Mouse (Mus musculus): ENCODE measurements around the gene Alox5. TPM values are rescaled to one million over a fixed set of nuclear protein-coding genes. Genes with fewer than 3 reads are reported as not detected.

Gene Alox5
- total RNA-seq, 2 experiments from 2014 or later: 1.2 to 3.0 TPM

- DNase-seq (ENCODE audit: low spot score in 2 of 2): no peak
Measured at GRCm38 (mm10) chr6:116417518-116418315, 43.3 kb downstream of the Alox5 start.

- DNase-seq (ENCODE audit: low spot score in 2 of 2): no peak
Measured at GRCm38 (mm10) chr6:116416000-116416552, 44.9 kb downstream of the Alox5 start.

DNA sequence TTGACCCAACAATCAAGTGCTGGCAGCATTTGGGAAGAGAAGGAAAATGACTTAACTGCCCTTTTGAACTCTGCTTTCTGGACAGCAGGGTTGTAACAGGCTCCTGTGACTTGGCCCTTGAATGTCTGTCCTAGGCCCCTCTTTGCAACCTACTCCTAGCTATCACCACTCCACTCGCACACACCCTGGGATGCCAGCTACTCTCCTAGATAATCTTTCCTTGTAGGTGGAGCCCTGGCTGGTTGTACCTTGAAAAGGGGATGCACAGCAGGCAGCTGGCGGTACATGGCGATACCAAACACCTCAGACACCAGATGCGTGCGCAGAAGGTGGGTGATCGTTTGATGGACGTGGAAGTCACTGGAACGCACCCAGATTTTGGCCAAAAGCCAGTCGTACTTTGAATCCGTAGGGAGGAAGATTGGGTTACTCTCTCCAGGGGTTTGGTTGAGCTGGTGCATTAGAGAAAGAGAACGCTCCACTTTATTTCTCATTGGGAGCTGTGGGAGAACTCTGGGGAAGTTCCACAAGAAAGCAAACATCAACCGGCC is 45.8 kb downstream of the Alox5 start:
- no peak for DNase-seq (ENCODE audit: low spot score in 2 of 2)

DNA sequence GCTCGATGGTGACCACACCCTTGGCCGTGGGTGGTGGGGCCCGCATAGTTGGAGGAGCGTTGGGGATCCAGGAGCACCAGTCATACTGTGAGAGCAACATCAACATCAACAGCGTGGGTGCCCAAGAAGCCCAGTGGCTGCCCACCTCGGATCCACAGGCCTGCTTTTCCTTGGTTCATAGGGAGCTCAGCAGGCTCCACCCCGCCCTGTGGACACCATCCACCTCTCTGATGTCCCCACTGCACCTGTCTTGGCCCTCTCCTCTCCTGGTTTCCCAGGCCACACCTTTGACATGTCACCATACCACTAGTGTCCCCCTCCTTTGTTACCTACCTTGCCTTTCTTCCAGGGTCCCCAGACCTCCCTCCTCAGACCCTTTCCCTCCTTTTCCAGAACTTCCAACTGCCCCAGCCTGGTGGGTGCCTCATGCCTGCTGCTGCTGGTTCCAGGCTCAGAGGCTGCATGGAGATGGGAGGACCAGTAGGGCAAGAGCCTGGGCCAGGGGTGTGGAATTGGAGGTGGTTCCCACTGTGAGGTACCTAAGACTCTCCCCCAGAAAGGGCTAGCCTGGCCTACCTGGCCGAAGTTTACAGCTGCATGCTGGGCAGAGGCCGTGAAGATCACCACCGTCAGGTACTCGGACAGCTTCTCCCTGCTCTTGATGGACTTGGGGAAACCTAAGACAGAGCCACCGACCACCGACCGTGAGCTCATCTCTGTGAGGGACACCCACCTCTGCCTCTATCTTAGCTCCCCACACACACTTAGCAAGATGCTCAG is 48.2 kb downstream of the Alox5 start:
- DNase-seq (ENCODE audit: low spot score in 2 of 2): no peak

DNA sequence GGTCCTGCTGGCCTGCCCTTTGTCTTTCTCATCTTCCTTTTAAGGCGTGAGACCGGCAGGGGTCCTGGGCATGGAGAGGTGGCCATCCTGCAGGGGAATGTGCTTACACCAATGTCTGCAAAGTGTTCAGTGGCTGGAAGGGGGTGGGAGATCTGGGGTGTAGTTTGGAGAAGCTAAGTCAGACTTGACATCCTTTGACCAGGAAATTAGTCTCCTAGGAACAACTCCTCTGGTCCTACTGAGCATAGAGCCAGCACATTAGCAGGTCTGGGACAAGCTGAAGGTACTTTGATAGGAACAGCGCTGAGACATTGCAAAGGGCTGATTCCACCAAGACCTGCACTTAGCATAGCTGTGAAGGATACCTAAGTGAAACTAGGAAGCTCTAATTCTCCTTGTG is 49.3 kb downstream of the Alox5 start:
- no peak for DNase-seq (ENCODE audit: low spot score in 2 of 2)

DNA sequence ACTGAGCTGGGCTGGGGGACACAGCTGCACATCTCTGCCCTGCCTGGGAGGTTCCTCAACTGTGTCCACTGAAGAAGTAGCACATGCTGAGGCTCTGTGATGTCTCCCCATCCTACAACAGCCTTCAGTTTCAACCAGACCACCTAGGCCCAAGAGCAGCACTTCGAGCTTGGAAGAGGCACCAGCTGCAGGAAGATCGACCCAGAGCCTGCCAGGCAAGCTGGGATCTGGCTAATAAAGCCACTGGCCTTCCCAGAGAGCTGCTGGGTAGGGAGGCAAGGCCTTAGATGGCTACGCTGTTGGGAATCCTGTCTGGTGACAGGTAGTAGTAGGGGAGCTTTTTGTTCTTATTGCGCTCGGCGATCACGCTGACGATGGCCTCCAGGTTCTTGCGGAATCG is 50.5 kb downstream of the Alox5 start:
- DNase-seq (ENCODE audit: low spot score in 2 of 2): no peak

- no peak for DNase-seq (ENCODE audit: low spot score in 2 of 2)
Measured at GRCm38 (mm10) chr6:116407956-116408657, 52.9 kb downstream of the Alox5 start.

DNA sequence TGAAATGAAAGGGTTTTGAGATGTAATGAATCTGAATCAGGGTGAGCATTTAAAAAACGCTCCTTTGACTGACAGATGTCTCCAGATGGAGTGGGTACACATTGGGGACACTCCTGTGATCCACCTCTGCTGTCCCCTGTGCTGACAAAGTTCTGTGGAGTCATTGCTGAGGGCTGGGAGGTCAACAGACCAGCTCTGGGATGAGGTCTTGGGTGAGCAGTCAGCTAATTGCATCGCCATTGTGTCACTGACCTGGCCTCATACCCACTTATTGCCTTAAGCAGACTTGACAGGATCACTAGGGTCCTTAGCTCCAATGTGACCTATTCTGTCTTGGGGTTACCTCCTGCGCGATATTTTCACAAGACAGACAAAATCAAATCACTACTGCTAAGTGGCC is 53.8 kb downstream of the Alox5 start:
- no peak for DNase-seq (ENCODE audit: low spot score in 2 of 2)

DNA sequence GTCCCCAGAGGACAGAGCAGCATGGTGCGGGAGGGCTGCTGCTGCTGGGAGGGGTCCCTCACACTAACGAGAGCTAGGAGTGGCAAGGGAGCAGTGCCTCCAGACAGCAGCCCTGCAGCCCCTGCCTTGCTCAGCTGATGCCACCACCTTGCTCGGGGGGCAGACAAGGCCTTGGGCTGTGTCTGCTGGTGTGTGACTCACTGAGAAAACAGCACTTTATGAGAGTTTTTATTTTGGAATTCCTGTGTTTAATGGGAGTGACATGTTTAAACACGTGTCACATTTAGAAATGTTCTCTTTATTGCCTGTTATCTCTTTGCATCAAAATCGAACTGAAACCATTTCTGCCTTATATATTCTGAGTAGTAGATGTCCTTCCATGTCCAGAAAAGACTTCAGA is 54.3 kb downstream of the Alox5 start:
- no peak for DNase-seq (ENCODE audit: low spot score in 2 of 2)

- DNase-seq (ENCODE audit: low spot score in 2 of 2): no peak
Measured at GRCm38 (mm10) chr6:116406152-116406551, 54.8 kb downstream of the Alox5 start.

DNA sequence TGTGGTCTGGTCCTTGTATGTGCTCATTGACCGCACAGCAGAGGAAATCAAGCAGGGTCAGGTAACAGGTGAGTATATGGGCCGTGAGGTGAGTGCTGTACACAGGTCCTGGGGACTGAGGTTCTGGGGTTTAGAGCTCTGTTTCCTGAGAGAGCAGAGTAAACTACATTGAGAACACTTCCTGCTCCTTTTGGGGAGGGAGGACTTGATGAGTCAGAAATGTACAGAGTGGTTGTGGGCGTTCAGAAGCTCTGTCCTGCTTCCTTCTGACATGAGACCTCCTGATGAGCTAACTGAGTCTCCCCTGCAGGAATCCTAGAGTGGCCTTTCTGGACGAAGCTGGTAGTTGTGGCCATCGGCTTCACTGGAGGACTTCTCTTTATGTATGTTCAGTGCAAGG is 55.3 kb downstream of the Alox5 start:
- DNase-seq (ENCODE audit: low spot score in 2 of 2): no peak

DNA sequence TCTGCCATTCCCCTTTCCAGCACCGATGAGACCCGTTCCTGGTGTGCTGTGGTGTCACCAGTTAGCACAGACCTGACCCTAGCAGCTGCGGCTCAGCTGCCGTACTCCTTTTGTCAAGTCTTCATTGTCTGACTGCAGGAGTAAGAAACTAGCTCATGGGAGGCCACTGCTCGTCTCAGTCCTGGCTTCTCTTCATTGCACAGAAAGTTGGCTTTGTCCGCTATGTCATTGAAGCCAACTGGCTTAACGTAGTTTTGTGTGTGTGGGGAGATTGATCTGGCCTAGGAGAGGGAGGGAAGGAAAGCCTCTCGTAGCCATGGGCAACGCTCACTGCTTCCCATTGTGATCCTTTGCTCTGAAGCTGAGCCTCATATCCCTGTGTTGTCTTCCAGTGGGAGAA is 55.7 kb downstream of the Alox5 start:
- DNase-seq (ENCODE audit: low spot score in 2 of 2): no peak

- DNase-seq (ENCODE audit: low spot score in 2 of 2): no peak
Measured at GRCm38 (mm10) chr6:116402426-116402825, 58.6 kb downstream of the Alox5 start.

DNA sequence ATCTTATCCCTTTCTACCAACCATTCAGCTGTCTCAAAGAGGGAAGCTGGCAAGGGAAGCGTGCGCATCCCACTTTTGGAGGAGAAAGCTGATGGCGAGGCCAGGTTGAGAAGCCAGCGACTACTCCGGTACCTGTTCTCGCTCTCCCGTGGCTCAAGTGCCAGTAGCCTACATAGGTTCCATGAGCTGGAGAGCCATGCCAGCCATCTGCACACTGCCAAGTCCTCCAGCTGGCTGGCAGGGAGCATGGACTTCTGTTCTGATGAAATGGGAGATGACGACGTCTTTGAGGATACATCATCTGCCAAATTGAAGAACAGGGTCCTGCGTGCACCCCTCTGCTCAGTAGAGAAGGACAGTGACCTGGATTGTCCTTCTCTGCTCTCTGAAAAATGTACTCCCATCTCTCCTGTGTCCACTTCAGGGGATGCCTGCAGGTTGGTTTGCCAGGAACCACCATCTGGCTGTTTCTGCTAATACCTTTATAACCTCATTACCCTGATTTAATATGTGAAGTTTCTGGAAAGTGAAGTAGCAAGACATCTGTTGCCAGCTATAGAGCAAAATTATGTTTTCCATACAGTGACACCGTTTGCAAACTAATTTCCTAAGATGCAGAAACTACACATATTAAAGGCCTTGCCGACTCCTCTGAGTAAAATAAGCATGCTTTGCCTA is 59.1 kb downstream of the Alox5 start:
- no peak for DNase-seq (ENCODE audit: low spot score in 2 of 2)

DNA sequence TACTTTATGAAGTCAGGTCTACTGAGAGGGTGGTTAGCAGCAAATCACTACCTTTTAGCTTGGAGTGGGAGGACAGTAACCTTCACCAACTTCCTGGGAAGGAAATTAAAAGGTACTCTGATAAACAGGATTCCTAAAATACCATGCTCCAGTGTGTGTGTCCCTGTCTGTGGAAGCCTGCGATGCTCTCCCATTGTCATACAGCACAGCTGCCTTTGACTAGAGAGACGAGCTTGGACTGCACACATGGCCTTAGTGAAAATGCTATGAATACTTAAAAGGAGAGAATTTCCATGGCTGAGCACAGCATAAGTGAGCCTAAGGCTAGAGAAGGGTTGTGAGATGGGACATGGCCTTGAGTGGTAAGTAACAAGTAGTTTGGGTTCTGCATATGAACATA is 62.8 kb downstream of the Alox5 start:
- no peak for DNase-seq (ENCODE audit: low spot score in 2 of 2)

DNA sequence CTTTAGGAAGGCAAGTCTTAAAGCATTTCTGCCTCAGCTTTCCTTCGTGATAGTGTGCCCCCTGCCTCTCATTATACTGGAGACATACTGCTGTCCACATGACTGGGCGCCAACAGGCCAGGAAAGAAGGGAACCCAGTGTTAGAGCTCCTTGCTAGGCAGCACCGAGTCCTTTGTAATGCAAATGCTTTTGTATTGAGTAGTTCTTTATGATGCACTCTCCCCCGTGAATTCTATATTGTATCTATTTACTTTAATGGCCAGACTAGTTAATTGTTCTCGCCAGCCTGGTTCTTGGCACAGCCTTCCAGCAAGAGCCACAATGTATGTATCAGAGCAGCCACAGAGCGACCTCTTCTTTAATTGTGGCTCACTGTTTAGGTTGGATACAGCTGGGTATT is 63.4 kb downstream of the Alox5 start:
- DNase-seq (ENCODE audit: low spot score in 2 of 2): no peak

GRCm38 (mm10) chr6:116394916-116395648 is 65.9 kb downstream of the Alox5 start:
- DNase-seq (ENCODE audit: low spot score in 2 of 2): no peak

DNA sequence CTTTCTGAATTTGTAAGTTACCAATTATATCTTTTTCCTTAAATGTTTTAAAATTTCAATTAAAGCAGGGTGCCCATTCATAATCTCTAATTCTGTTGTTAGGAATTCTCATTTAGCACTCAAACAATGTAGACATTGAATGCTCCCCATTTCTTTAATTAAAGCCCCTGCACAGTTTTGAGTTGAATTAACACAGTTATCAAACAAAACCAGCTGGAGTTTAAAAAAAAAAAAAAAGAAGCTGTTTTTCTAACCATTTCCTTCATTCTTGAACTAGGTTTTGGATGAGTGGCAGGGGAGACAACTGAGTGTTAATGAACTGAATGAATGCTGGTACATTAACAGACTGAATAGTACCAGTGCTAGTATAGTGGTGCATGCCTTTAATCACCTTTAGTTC is 71.5 kb downstream of the Alox5 start:
- DNase-seq (ENCODE audit: low spot score in 2 of 2): no peak

GRCm38 (mm10) chr6:116388068-116388467 is 72.9 kb downstream of the Alox5 start:
- DNase-seq (ENCODE audit: low spot score in 2 of 2): no peak

GRCm38 (mm10) chr6:116386506-116386905 is 74.5 kb downstream of the Alox5 start:
- DNase-seq (ENCODE audit: low spot score in 2 of 2): no peak
